Mouse (Mus musculus): ENCODE results near the gene Entr1.

DNA sequence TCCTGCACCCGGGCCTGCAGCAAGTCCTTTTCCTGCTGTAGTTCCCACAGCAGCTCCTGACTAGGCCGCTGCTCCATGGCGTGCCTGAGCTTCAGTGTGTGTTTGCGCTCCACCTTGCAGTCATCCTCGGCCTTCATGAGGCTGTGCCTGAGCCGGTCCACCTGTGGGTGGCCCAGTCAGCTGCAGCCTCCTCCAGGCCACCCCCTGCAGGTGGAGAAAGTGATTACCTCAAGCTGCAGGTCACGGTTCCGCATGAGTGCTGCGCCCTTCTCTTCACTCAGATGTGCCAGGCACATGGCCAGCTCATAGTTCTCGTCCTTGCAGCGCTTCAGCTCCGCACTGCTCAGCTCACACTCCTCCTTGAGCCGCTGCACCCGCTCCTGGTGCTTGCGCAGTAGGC, 31.6 kb downstream of the Entr1 start:
- TF ChIP-seq POLR2A (IDR thresholded peaks at IDR 0.05; ENCODE audit: control insufficient read depth, low read depth, low read length) (no peak), CTCF (IDR thresholded peaks at IDR 0.05; ENCODE audit: control insufficient read depth, insufficient read depth, insufficient replicate concordance, low read depth, low read length) (no peak)
